Mouse (Mus musculus) kidney, postnatal 0 days (tissue): ENCODE results near the gene Cux2. TPM values are rescaled to one million over a fixed set of nuclear protein-coding genes. Genes with fewer than 3 reads are reported as not detected.
A peak's percentile ranks its signal among the peaks of the same experiment; 100 is the strongest.

Experiments
- ATAC-seq: fragments of 200-750 bp; cut with Nextera tagmentation; replicated peaks from 2 replicates; pipeline ENCODE4 v1.8.0; 2017; ENCODE audit warnings: low read depth, moderate number of reproducible peaks, moderate TSS enrichment, moderate library complexity; ENCODE audit not compliant: low FRiP score
- DNase-seq: peaks from one replicate; pipeline ENCODE4 v3.0.0-alpha.2; 2016; ENCODE audit warnings: low spot score
- H3K27ac ChIP-seq: fragments of 300-500 bp; sonication (generic); 2 replicates; pipeline ENCODE4 v1.5.1; 2014; ENCODE audit warnings: mild to moderate bottlenecking
- H3K27me3 ChIP-seq: fragments of 300-500 bp; sonication (generic); 2 replicates; pipeline ENCODE4 v1.6.1; 2014; ENCODE audit warnings: low read length, mixed read lengths; ENCODE audit not compliant: insufficient read depth
- H3K36me3 ChIP-seq: fragments of 300-500 bp; sonication (generic); 2 replicates; pipeline ENCODE4 v1.6.1; 2014; ENCODE audit warnings: low read length, mixed read lengths; ENCODE audit not compliant: insufficient read depth
- H3K4me1 ChIP-seq: fragments of 300-500 bp; sonication (generic); replicated peaks from 2 replicates; pipeline ENCODE4 v1.6.1; 2014; ENCODE audit warnings: antibody characterized with exemption, low read length, mixed read lengths; ENCODE audit not compliant: insufficient read depth
- H3K4me2 ChIP-seq: fragments of 300-500 bp; sonication (generic); 2 replicates; pipeline ENCODE4 v1.6.1; 2014; ENCODE audit warnings: mild to moderate bottlenecking, low read length, moderate library complexity, mixed read lengths
- H3K4me3 ChIP-seq: fragments of 300-500 bp; sonication (generic); replicated peaks from 2 replicates; pipeline ENCODE4 v1.5.1; 2014; ENCODE audit warnings: low read depth, low read length
- H3K9ac ChIP-seq: fragments of 300-500 bp; sonication (generic); 2 replicates; pipeline ENCODE4 v1.6.1; 2014; ENCODE audit warnings: low read depth, low read length
- H3K9me3 ChIP-seq: fragments of 300-500 bp; sonication (generic); replicated peaks from 2 replicates; pipeline ENCODE4 v1.6.1; 2016; ENCODE audit warnings: low read length, inconsistent platforms, mixed read lengths
- CTCF ChIP-seq: IDR thresholded peaks from 2 replicates; pipeline ENCODE4 v1.5.1; 2016; ENCODE audit warnings: antibody characterized with exemption, low read depth, mild to moderate bottlenecking, moderate library complexity
- WGBS: fragments of 180-500 bp; shearing (Covaris S2); extraction: QIAGEN DNeasy Blood & Tissue Kit; methylation state at CpG from one replicate; pipeline ENCODE4 v1.1.7; 2014; 5-methylcytosine and 5-hydroxymethylcytosine counted together
- polyA plus RNA-seq: library from polyadenylated mRNA; unstranded; fragments of >200 nt; fragmentation: Nextera tagmentation; extraction: Ambion mirVana; gene quantifications from 2 replicates; pipeline ENCODE4 v1.2.1, GENCODE M21; 2015

The Cux2 gene
- polyA plus RNA-seq, 1 experiment from 2014 or later = 5.9 TPM

DNA sequence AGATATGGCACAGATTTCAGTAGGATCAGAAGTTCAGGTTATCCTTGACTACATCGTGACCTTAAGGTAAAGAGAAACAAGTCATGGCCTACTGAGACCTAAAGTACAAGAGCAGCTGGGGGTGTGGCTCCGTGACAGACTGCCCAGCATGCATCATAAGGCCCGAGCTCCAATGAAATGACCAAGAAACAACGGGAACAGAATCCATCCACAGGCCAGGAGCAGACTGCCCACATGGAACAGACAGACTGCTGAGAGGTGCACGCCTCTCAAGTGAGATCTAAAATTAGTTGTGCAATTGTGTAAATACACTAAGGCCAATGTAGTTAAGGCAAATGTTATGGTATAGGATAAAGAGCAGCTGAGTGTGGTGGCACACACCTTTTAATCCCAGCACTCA is 228.3 kb downstream of the Cux2 start:
- TF ChIP-seq CTCF = no peak
- 67% methylated on average over 5 of the region's 5 CpGs for WGBS
- Histone ChIP-seq H3K27me3 (no peaks in the 10 kb centered on the region), H3K4me1 (no peaks in the 10 kb centered on the region), H3K4me2 (no peak overlapping the region), H3K36me3 (peaks cover 45% of the 10 kb centered on the region), H3K27ac (no peak overlapping the region), H3K9ac (no peak overlapping the region), H3K9me3 (no peaks in the 10 kb centered on the region), H3K4me3 (no peak overlapping the region)
- DNase-seq = no peak
- no peak for ATAC-seq

DNA sequence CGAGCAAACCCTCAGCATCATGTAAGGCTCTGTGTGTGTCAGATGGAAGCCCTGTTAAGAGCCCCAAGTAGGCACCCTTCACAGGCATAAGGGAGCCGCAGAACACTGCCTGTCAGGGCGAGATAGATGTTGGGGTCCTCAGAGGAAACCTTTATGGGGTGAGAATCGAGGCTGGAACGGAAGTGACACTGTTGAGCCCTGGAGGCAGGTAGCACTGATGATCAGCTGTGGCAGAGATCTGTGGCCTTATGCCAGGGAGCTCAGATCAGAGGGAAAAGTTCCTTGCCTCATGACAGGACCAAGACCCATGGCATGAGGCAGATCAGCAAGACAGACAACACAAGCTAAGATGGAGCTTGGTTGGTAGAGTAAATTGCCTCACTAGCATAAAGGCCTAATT is 228.8 kb downstream of the Cux2 start:
- no peaks in the 10 kb centered on the region for H3K4me1 ChIP-seq
- TF ChIP-seq CTCF = no peak
- no peak overlapping the region for H3K4me2 ChIP-seq
- H3K9me3 ChIP-seq = no peaks in the 10 kb centered on the region
- H3K9ac ChIP-seq = no peak overlapping the region
- no peak overlapping the region for H3K4me3 ChIP-seq
- H3K27ac ChIP-seq = no peak overlapping the region
- no peaks in the 10 kb centered on the region for H3K27me3 ChIP-seq
- H3K36me3 ChIP-seq = peaks cover 47% of the 10 kb centered on the region
- no peak for DNase-seq
- 82% methylated on average over 5 of the region's 5 CpGs for WGBS
- ATAC-seq = no peak

DNA sequence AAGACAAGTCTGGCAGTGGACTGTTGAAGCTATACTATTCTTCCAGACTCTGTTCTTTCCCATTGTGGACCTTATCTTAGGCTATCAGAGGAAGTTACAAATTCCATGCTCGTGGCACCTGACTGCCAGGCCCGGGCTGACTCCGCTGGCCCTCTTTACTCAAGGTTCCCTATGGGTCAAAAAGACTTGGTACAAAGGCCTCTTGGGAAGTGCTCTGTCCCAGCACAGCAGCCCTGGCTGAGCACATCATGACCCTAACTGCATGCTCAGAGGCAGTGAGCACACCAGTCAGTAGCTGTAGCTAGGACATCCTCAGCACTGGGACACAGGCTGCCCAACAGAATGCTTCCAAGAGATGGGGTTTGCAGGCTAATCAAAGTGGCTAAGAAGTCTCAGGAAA is 229.2 kb downstream of the Cux2 start:
- Histone ChIP-seq H3K36me3 (peaks cover 47% of the 10 kb centered on the region), H3K4me3 (no peak overlapping the region), H3K27ac (no peak overlapping the region), H3K9me3 (no peaks in the 10 kb centered on the region), H3K27me3 (no peaks in the 10 kb centered on the region), H3K9ac (no peak overlapping the region), H3K4me1 (no peaks in the 10 kb centered on the region), H3K4me2 (no peak overlapping the region)
- 69% methylated on average over 3 of the region's 3 CpGs for WGBS
- TF ChIP-seq CTCF = no peak
- ATAC-seq (no peak), DNase-seq (no peak)

DNA sequence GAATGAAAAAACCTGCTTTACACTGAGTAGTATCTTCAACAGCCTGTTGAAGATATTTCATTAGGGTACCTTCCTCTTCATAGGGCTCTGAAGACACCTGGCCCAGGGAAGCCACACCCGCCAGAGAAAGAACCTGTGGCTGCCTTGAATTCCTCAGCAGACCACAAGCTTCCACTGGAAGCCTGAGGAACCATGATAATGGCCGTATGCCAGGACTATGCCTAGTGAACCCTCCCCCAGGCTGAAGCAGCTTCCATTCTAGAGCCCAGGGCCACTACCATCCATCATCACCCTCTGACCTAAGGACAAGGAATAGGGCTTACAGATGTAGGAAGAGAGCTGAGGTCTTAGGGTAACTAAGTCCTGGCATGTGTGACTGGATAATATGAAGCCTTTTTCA is 229.7 kb downstream of the Cux2 start:
- WGBS = 75% methylated on average over 2 of the region's 2 CpGs
- no peaks in the 10 kb centered on the region for H3K27me3 ChIP-seq
- H3K27ac ChIP-seq = no peak overlapping the region
- ATAC-seq = no peak
- H3K4me1 ChIP-seq = no peaks in the 10 kb centered on the region
- no peak overlapping the region for H3K4me3 ChIP-seq
- no peak overlapping the region for H3K4me2 ChIP-seq
- H3K9ac ChIP-seq = no peak overlapping the region
- no peak for DNase-seq
- H3K36me3 ChIP-seq = peaks cover 45% of the 10 kb centered on the region
- no peak for TF ChIP-seq CTCF
- no peaks in the 10 kb centered on the region for H3K9me3 ChIP-seq

DNA sequence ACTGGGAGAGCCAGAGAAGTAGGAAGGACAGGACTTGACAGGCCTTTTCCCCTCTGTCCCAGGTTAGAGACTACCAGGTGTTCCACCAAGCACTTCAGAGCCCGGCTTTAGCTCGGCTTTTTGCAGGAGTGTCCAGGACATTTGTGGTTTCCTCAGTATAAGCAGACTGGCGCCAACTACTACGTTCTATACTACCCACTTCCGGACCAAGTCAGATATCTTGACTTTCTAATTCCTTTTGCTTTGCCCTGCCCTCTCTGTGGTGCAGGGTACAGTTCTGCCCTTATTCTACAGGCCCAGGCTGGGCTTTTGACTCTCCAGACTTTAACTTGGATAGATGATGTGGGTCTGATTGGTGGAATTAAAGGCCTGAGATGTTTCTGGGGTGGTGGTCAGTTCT is 230.3 kb downstream of the Cux2 start:
- no peak for TF ChIP-seq CTCF
- peaks cover 43% of the 10 kb centered on the region for H3K36me3 ChIP-seq
- no peak overlapping the region for H3K4me2 ChIP-seq

DNA sequence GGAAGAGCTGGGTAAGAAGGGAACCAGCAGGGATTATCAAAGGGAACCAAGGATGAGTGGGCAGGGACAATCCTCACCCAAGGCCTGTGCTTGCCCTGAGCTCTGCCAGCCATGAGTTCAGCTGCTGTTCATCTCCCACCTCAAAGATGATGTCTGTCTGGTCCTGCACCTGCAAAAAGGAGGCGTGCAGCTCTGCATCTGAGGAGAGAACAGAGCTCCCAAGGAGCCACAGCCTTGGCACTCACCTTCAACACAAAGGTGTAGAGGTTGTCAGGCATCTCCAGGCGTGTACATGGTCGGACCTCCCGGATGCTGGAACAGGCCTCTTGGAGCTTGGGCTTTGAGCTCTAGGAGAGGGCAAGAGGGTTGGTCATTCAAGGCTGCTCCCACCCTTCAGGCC is 231.0 kb downstream of the Cux2 start:
- H3K4me3 ChIP-seq = no peak overlapping the region
- H3K27me3 ChIP-seq = no peaks in the 10 kb centered on the region
- H3K9ac ChIP-seq = no peak overlapping the region
- no peak for TF ChIP-seq CTCF
- ATAC-seq (no peak), DNase-seq (no peak)
- no peak overlapping the region for H3K4me2 ChIP-seq
- H3K36me3 ChIP-seq = peaks cover 48% of the 10 kb centered on the region
- no peak overlapping the region for H3K27ac ChIP-seq
- H3K4me1 ChIP-seq = no peaks in the 10 kb centered on the region
- H3K9me3 ChIP-seq = no peaks in the 10 kb centered on the region
- WGBS = 96% methylated on average over 4 of the region's 4 CpGs

More for the DNA sequence above, 230.3 kb downstream of the Cux2 start:
- 92% methylated on average over 5 of the region's 5 CpGs for WGBS
- DNase-seq = no peak
- H3K4me3 ChIP-seq = no peak overlapping the region
- no peak for ATAC-seq
- H3K9ac ChIP-seq = no peak overlapping the region
- 0 out of 2 replicates have a peak overlapping the region, but pooled peaks have one; percentile 13 for H3K27ac ChIP-seq
- H3K4me1 ChIP-seq = no peaks in the 10 kb centered on the region
- no peaks in the 10 kb centered on the region for H3K9me3 ChIP-seq
- H3K27me3 ChIP-seq = no peaks in the 10 kb centered on the region

DNA sequence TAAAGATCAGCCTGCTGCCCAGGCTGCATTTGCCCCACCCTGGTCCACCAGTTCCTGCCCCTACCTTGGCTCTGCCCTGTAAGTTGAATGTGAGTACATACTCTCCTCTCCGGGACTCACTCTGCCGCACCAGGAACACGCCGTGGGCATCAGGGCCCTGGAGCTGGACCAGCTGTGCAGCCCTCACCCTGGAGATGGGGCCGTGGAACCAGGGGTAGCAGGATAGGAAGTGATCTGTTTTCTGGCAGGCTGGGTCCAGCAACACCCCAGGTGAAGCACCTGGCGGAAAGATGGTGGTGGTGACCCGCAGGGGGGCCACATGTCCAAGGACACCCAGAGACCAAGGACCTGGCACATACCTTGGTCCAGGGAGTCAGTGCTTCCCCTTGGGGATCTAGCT is 231.5 kb downstream of the Cux2 start:
- Histone ChIP-seq H3K36me3 (peaks cover 52% of the 10 kb centered on the region), H3K4me1 (no peaks in the 10 kb centered on the region), H3K27me3 (no peaks in the 10 kb centered on the region), H3K4me2 (no peak overlapping the region), H3K9ac (no peak overlapping the region), H3K9me3 (no peaks in the 10 kb centered on the region), H3K4me3 (no peak overlapping the region), H3K27ac (no peak overlapping the region)
- WGBS = 96% methylated on average over 7 of the region's 7 CpGs
- no peak for DNase-seq
- TF ChIP-seq CTCF = no peak
- no peak for ATAC-seq
